In the genomic region with DNA sequence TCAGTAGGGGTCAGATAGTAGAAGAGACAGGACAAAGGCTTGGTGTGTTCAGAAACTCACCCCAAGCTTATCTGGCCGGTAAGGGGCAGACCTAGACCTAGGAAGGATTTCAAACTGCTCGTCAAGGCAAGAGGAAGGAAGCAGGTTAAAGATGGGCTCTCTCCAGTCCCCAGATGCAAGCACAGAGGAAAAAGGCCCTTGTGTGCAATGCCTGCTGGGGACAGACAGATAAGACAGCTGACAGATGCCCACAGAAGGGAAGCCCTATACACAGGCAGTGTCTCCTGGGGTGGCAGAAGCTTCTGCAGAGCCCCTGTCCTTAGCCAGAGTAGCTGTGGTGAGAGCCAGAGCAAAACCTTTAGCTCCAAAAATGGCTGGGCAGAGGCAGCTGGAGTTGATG, we compare ENCODE assay signal across 12 mouse cellular contexts. TPM values are rescaled to one million over a fixed set of nuclear protein-coding genes. Genes with fewer than 3 reads are reported as not detected.
DNase-seq lines count a peak whose midpoint lies in the region; ATAC-seq and TF ChIP-seq lines count a peak whose summit lies in the region.
"Had no signal": no experiment of that assay in that cellular context is flagged by ENCODE, and none has a peak within 500 bp of the region (broad histone marks: within the 10 kb centered on the region; RNA-seq: fewer than 3 reads in every experiment).

No protein-coding gene starts in this region.

- ATAC-seq in hindbrain, embryonic 13.5 days (ENCODE audit: low FRiP score): no peak
- no peak for ATAC-seq in hindbrain, embryonic 11.5 days (ENCODE audit: low FRiP score)
- no peak for ATAC-seq in hindbrain, postnatal 0 days
- ATAC-seq in megakaryocyte progenitor cell, adult 5-6 weeks (replicated peaks; ENCODE audit: poor library complexity): peak; percentile 84
- ATAC-seq: intestine, embryonic 16.5 days had no signal

- 48% methylated on average over 2 of the region's 2 CpGs for WGBS in hindbrain, embryonic 13.5 days
- WGBS in hindbrain, embryonic 11.5 days: 64% methylated on average over 2 of the region's 2 CpGs
- WGBS in hindbrain, postnatal 0 days: 61% methylated on average over 2 of the region's 2 CpGs

- H3K9me3 ChIP-seq in hindbrain, embryonic 13.5 days: no peaks in the 10 kb centered on the region
- H3K9me3 ChIP-seq in hindbrain, embryonic 11.5 days (ENCODE audit: control insufficient read depth, low read length): no peaks in the 10 kb centered on the region
- H3K9me3 ChIP-seq in hindbrain, postnatal 0 days (ENCODE audit: low read length): no peaks in the 10 kb centered on the region
- H3K9me3 ChIP-seq: heart, embryonic 13.5 days; stomach, embryonic 15.5 days had no signal

- H3K4me3 ChIP-seq in hindbrain, embryonic 13.5 days: no peak overlapping the region
- no peak overlapping the region for H3K4me3 ChIP-seq in hindbrain, embryonic 11.5 days (ENCODE audit: low read depth, low read length)
- H3K4me3 ChIP-seq in hindbrain, postnatal 0 days (ENCODE audit: low read length): no peak overlapping the region
- H3K4me3 ChIP-seq: gastrocnemius, adult 2 months; heart, embryonic 13.5 days; stomach, embryonic 15.5 days had no signal

- no peak for DNase-seq in hindbrain, embryonic 11.5 days (ENCODE audit: low spot score)
- peak; percentile 35 for DNase-seq in brain, adult 2 months (ENCODE audit: low read depth, low spot score)
- DNase-seq in hindbrain, postnatal 0 days (ENCODE audit: low spot score): no peak
- DNase-seq in gastrocnemius, postnatal 36 days: no peak
- DNase-seq in layer of hippocampus, postnatal 10 days (ENCODE audit: low spot score in 2 of 2): no peak
- DNase-seq: gastrocnemius, adult 2 months; lung, postnatal 14 days had no signal

- no peaks in the 10 kb centered on the region for H3K27me3 ChIP-seq in hindbrain, embryonic 13.5 days
- H3K27me3 ChIP-seq in hindbrain, embryonic 11.5 days (ENCODE audit: control insufficient read depth, insufficient read depth, low read length): peaks cover 2% of the 10 kb centered on the region; the same call in 1 of the 2 replicates
- no peaks in the 10 kb centered on the region for H3K27me3 ChIP-seq in hindbrain, postnatal 0 days (ENCODE audit: insufficient read depth, low read length)
- H3K27me3 ChIP-seq: heart, embryonic 13.5 days; stomach, embryonic 15.5 days had no signal

- peaks cover 53% of the 10 kb centered on the region for H3K4me1 ChIP-seq in hindbrain, embryonic 13.5 days (replicated peaks)
- H3K4me1 ChIP-seq in hindbrain, embryonic 11.5 days (replicated peaks; ENCODE audit: control insufficient read depth, insufficient read depth, low read length): no peaks in the 10 kb centered on the region
- H3K4me1 ChIP-seq in hindbrain, postnatal 0 days (ENCODE audit: insufficient read depth, low read length): peaks cover 57% of the 10 kb centered on the region
- H3K4me1 ChIP-seq: stomach, embryonic 15.5 days had no signal

- no peaks in the 10 kb centered on the region for H3K36me3 ChIP-seq in hindbrain, embryonic 13.5 days
- no peaks in the 10 kb centered on the region for H3K36me3 ChIP-seq in hindbrain, embryonic 11.5 days (ENCODE audit: control insufficient read depth, insufficient read depth, low read length)
- H3K36me3 ChIP-seq in hindbrain, postnatal 0 days (ENCODE audit: insufficient read depth, low read length): no peaks in the 10 kb centered on the region
- H3K36me3 ChIP-seq: heart, embryonic 13.5 days; stomach, embryonic 15.5 days had no signal

- peak overlapping the region; percentile 82 for H3K27ac ChIP-seq in hindbrain, embryonic 13.5 days
- no peak overlapping the region for H3K27ac ChIP-seq in hindbrain, embryonic 11.5 days (ENCODE audit: low read depth, low read length)
- peak overlapping the region; percentile 78 for H3K27ac ChIP-seq in hindbrain, postnatal 0 days
- H3K27ac ChIP-seq: gastrocnemius, adult 2 months; heart, embryonic 13.5 days; stomach, embryonic 15.5 days had no signal

- H3K9ac ChIP-seq in hindbrain, embryonic 13.5 days: no peak overlapping the region
- H3K9ac ChIP-seq in hindbrain, embryonic 11.5 days (ENCODE audit: low read depth, low read length): no peak overlapping the region
- H3K9ac ChIP-seq in hindbrain, postnatal 0 days (replicated peaks; ENCODE audit: low read length): no peak overlapping the region
- H3K9ac ChIP-seq: heart, embryonic 13.5 days; stomach, embryonic 15.5 days had no signal

- no peak for TF ChIP-seq CTCF in hindbrain, postnatal 0 days (IDR thresholded peaks at IDR 0.05; ENCODE audit: low read depth)

- H3K4me2 ChIP-seq in hindbrain, embryonic 13.5 days: no peak overlapping the region
- no peak overlapping the region for H3K4me2 ChIP-seq in hindbrain, embryonic 11.5 days (replicated peaks; ENCODE audit: low read depth, low read length)
- H3K4me2 ChIP-seq in hindbrain, postnatal 0 days (ENCODE audit: low read depth, low read length): no peak overlapping the region
- H3K4me2 ChIP-seq: heart, embryonic 13.5 days; stomach, embryonic 15.5 days had no signal

- intact Hi-C loops in gastrocnemius, postnatal 36 days (cut with DNase I): no loop called here

RNA-seq across cellular contexts. Expression of a gene that starts 11.6 kb away (rescaled TPM):
- polyA plus RNA-seq in hindbrain, embryonic 13.5 days (2015; fragmentation: Nextera tagmentation; extraction: Ambion mirVana): 17.3 and 18.2 TPM in 2 replicates
- 12.0 and 13.7 TPM in 2 replicates for polyA plus RNA-seq in hindbrain, embryonic 11.5 days (2014; fragmentation: Nextera tagmentation; extraction: Ambion mirVana)
- total RNA-seq in hindbrain, postnatal 0 days (2014; rRNA removed): 41.0 and 41.3 TPM in 2 replicates
- polyA plus RNA-seq in hindbrain, postnatal 0 days (2015; fragmentation: Nextera tagmentation; extraction: Ambion mirVana): 28.0 and 28.6 TPM in 2 replicates
- 8.8 and 9.9 TPM in 2 replicates for total RNA-seq in megakaryocyte progenitor cell, adult 5-6 weeks (2015)
- total RNA-seq in megakaryocyte progenitor cell, adult 5-6 weeks (2017): 5.3 and 5.8 TPM in 2 replicates
- total RNA-seq in gastrocnemius, postnatal 36 days (2021): under 1 TPM; 0.31 to 0.81 TPM
- total RNA-seq in layer of hippocampus, postnatal 10 days (2021): 10 to 100 TPM; 30.7 to 32.6 TPM
